Mouse (Mus musculus): Measurements from ENCODE around the gene Ptpn4. TPM values are rescaled to one million over a fixed set of nuclear protein-coding genes. Genes with fewer than 3 reads are reported as not detected.

The Ptpn4 gene
- polyA plus RNA-seq, 1 experiment = 4.4 TPM

DNA sequence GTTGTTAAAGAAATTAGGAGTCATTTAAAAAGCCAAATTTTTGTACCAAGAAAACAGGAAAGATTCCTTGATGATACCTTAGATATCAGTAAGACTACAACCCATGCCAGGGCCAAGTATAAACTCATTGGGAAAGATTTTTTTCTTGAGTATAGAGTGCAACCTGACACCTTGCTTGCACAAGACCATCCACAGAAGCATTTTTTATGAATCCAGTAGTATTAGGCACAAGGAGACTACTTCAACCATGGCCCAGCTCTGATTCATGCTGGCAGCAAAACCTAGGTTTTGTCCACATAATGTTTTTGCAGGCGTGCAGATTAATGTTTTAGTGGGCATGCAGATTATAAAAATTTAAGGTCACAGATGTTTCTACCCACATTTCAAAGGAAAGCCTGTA lies 46.8 kb downstream of the Ptpn4 start:
- no peak for DNase-seq
- WGBS = 98% methylated on average over 1 of the region's 1 CpGs
- H3K4me3 ChIP-seq (ENCODE audit: control insufficient read depth, insufficient read depth, low read length) = no peak overlapping the region
- no peaks in the 10 kb centered on the region for H3K36me3 ChIP-seq (ENCODE audit: control insufficient read depth, insufficient read depth, low read length)
- H3K4me1 ChIP-seq (replicated peaks; ENCODE audit: control insufficient read depth, insufficient read depth, low read length) = no peaks in the 10 kb centered on the region
- TF ChIP-seq POLR2A (IDR thresholded peaks at IDR 0.05; ENCODE audit: control insufficient read depth, extremely low read depth, insufficient read depth, low read length, poor library complexity) (no peak), CTCF (IDR thresholded peaks at IDR 0.05; ENCODE audit: borderline replicate concordance, control insufficient read depth, extremely low read depth, insufficient read depth, low read length, poor library complexity) (no peak)
- H3K27ac ChIP-seq (ENCODE audit: control insufficient read depth, insufficient read depth, low read length) = no peak overlapping the region
- H3K27me3 ChIP-seq (ENCODE audit: control insufficient read depth, insufficient read depth, low read length) = no peaks in the 10 kb centered on the region

GRCm38 (mm10) chr1:119775915-119776314 lies 61.5 kb downstream of the Ptpn4 start:
- no peaks in the 10 kb centered on the region for H3K36me3 ChIP-seq (ENCODE audit: control insufficient read depth, insufficient read depth, low read length)
- H3K27me3 ChIP-seq (ENCODE audit: control insufficient read depth, insufficient read depth, low read length) = no peaks in the 10 kb centered on the region
- no peak for TF ChIP-seq POLR2A (IDR thresholded peaks at IDR 0.05; ENCODE audit: control insufficient read depth, extremely low read depth, insufficient read depth, low read length, poor library complexity)
- TF ChIP-seq CTCF (IDR thresholded peaks at IDR 0.05; ENCODE audit: borderline replicate concordance, control insufficient read depth, extremely low read depth, insufficient read depth, low read length, poor library complexity) = no peak
- WGBS = 61% methylated on average over 2 of the region's 2 CpGs
- H3K4me1 ChIP-seq (replicated peaks; ENCODE audit: control insufficient read depth, insufficient read depth, low read length) = no peaks in the 10 kb centered on the region
- no peak for DNase-seq
- no peak overlapping the region for H3K4me3 ChIP-seq (ENCODE audit: control insufficient read depth, insufficient read depth, low read length)
- H3K27ac ChIP-seq (ENCODE audit: control insufficient read depth, insufficient read depth, low read length) = no peak overlapping the region

DNA sequence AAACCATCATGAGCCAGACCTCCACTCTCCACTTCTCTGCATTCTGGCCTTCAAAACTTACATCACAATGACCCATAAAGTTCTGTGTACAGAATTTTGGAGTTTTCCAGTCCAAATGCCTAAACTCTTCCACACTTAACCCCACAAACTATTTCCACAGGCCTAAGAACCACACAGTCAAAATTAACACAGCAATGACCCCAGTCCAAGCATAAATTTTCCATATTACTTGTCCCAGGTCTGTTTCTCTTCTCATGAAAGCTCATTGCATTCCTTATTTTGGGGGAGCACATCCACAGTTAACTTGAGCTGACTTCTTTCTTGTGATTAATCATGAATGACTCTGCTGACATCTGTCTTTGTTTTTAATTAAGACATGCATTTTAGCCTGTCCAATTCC lies 101.7 kb downstream of the Ptpn4 start:
- H3K4me1 ChIP-seq (replicated peaks; ENCODE audit: control insufficient read depth, insufficient read depth, low read length) = no peaks in the 10 kb centered on the region
- H3K36me3 ChIP-seq (ENCODE audit: control insufficient read depth, insufficient read depth, low read length) = no peaks in the 10 kb centered on the region
- no peaks in the 10 kb centered on the region for H3K27me3 ChIP-seq (ENCODE audit: control insufficient read depth, insufficient read depth, low read length)
- no peak overlapping the region for H3K27ac ChIP-seq (ENCODE audit: control insufficient read depth, insufficient read depth, low read length)
- no peak for DNase-seq
- H3K4me3 ChIP-seq (ENCODE audit: control insufficient read depth, insufficient read depth, low read length) = no peak overlapping the region
- TF ChIP-seq CTCF (IDR thresholded peaks at IDR 0.05; ENCODE audit: borderline replicate concordance, control insufficient read depth, extremely low read depth, insufficient read depth, low read length, poor library complexity) (no peak), POLR2A (IDR thresholded peaks at IDR 0.05; ENCODE audit: control insufficient read depth, extremely low read depth, insufficient read depth, low read length, poor library complexity) (no peak)

- no peak for TF ChIP-seq CTCF (IDR thresholded peaks at IDR 0.05; ENCODE audit: borderline replicate concordance, control insufficient read depth, extremely low read depth, insufficient read depth, low read length, poor library complexity)
- no peak for TF ChIP-seq POLR2A (IDR thresholded peaks at IDR 0.05; ENCODE audit: control insufficient read depth, extremely low read depth, insufficient read depth, low read length, poor library complexity)
- 100% methylated on average over 1 of the region's 1 CpGs for WGBS
These were observed 102.6 kb downstream of the Ptpn4 start for GRCm38 (mm10) chr1:119734801-119735200.

DNA sequence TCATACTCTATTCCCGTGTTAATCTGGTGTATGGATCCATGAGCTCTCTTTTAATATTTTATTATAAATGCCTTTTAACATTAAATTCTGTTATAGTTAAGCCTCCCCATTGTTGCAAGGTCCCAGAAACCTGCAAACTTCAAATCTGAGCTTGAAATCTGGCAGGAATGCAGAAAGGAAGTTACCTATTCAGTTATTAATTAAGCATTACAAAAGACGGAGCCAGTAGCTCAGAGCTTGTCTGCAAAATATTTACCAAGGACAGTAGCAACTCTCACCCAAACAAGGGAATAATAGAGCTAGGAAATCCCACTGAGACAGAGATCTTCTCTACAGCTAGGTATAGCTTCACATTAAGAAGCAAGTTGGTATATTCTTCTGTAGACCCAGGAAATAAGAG lies 106.2 kb downstream of the Ptpn4 start:
- WGBS = 95% methylated on average over 2 of the region's 2 CpGs
- H3K4me1 ChIP-seq (replicated peaks; ENCODE audit: control insufficient read depth, insufficient read depth, low read length) = no peaks in the 10 kb centered on the region

More at GRCm38 (mm10) chr1:119734801-119735200, 102.6 kb downstream of the Ptpn4 start:
- no peak overlapping the region for H3K27ac ChIP-seq (ENCODE audit: control insufficient read depth, insufficient read depth, low read length)
- no peak overlapping the region for H3K4me3 ChIP-seq (ENCODE audit: control insufficient read depth, insufficient read depth, low read length)
- no peaks in the 10 kb centered on the region for H3K27me3 ChIP-seq (ENCODE audit: control insufficient read depth, insufficient read depth, low read length)
- H3K36me3 ChIP-seq (ENCODE audit: control insufficient read depth, insufficient read depth, low read length) = no peaks in the 10 kb centered on the region
- no peak for DNase-seq
- H3K4me1 ChIP-seq (replicated peaks; ENCODE audit: control insufficient read depth, insufficient read depth, low read length) = no peaks in the 10 kb centered on the region

DNA sequence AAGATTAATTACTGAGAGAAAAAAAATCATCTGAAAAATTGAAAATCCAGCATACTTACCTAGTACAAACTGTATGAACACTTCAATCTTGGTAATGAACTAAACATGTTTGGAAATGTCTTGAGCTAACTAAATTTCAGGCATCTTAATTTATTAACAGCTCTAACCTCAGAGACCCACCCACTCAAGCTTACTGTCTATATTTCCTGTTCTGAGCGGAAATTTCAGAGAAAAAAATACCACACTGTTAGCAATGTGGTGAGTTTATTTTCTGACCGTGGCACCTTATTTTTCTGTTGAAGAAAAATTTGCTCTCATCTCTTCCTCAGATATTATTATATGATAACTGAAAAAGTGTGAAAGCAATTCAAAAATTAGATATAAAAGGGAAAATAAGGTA lies 124.4 kb downstream of the Ptpn4 start:
- no peak overlapping the region for H3K27ac ChIP-seq (ENCODE audit: control insufficient read depth, insufficient read depth, low read length)
- no peak overlapping the region for H3K4me3 ChIP-seq (ENCODE audit: control insufficient read depth, insufficient read depth, low read length)
- WGBS = 23% methylated on average over 2 of the region's 2 CpGs
- H3K27me3 ChIP-seq (ENCODE audit: control insufficient read depth, insufficient read depth, low read length) = no peaks in the 10 kb centered on the region
- no peak for DNase-seq
- H3K4me1 ChIP-seq (replicated peaks; ENCODE audit: control insufficient read depth, insufficient read depth, low read length) = no peaks in the 10 kb centered on the region
- TF ChIP-seq CTCF (IDR thresholded peaks at IDR 0.05; ENCODE audit: borderline replicate concordance, control insufficient read depth, extremely low read depth, insufficient read depth, low read length, poor library complexity) = no peak
- no peak for TF ChIP-seq POLR2A (IDR thresholded peaks at IDR 0.05; ENCODE audit: control insufficient read depth, extremely low read depth, insufficient read depth, low read length, poor library complexity)
- no peaks in the 10 kb centered on the region for H3K36me3 ChIP-seq (ENCODE audit: control insufficient read depth, insufficient read depth, low read length)

More for the DNA sequence above, 106.2 kb downstream of the Ptpn4 start:
- Histone ChIP-seq H3K4me3 (ENCODE audit: control insufficient read depth, insufficient read depth, low read length) (no peak overlapping the region), H3K27ac (ENCODE audit: control insufficient read depth, insufficient read depth, low read length) (no peak overlapping the region), H3K27me3 (ENCODE audit: control insufficient read depth, insufficient read depth, low read length) (no peaks in the 10 kb centered on the region), H3K36me3 (ENCODE audit: control insufficient read depth, insufficient read depth, low read length) (no peaks in the 10 kb centered on the region)
- TF ChIP-seq POLR2A (IDR thresholded peaks at IDR 0.05; ENCODE audit: control insufficient read depth, extremely low read depth, insufficient read depth, low read length, poor library complexity) = no peak
- no peak for TF ChIP-seq CTCF (IDR thresholded peaks at IDR 0.05; ENCODE audit: borderline replicate concordance, control insufficient read depth, extremely low read depth, insufficient read depth, low read length, poor library complexity)
- no peak for DNase-seq

Data from thymus, adult 2 months (tissue).